Mouse (Mus musculus) colon, adult 2 months (tissue): ENCODE results near the gene Gm8764. TPM values are rescaled to one million over a fixed set of nuclear protein-coding genes. Genes with fewer than 3 reads are reported as not detected.

Experiments
- polyA plus RNA-seq: library from polyadenylated mRNA; depleted of rRNA; stranded (reverse); fragments of >200 nt; gene quantifications from 2 replicates; pipeline ENCODE4 v1.2.3, GENCODE M21; 2012; rRNA removed

The Gm8764 gene
- polyA plus RNA-seq: not detected in 2 replicates

GRCm38 (mm10) chr10:104159706-104160105 lies at the start of gene Gm8764:
Gene Gm8764 (plus strand): TSS chr10:104160006.

GRCm38 (mm10) chr10:104142687-104143086 lies 17.1 kb upstream of the Gm8764 start, which contains the start of gene Gm21293:
Gene Gm21293 (plus strand): TSS chr10:104142987.

GRCm38 (mm10) chr10:104151197-104151596 lies 8.6 kb upstream of the Gm8764 start, which contains the start of gene Gm6763:
Gene Gm6763 (plus strand): TSS chr10:104151497.

GRCm38 (mm10) chr10:104168215-104168614 lies 8.4 kb downstream of the Gm8764 start, which contains the start of gene Gm21304:
Gene Gm21304 (plus strand): TSS chr10:104168515.

GRCm38 (mm10) chr10:104176724-104177123 lies 16.9 kb downstream of the Gm8764 start, which contains the start of gene Gm21312:
Gene Gm21312 (plus strand): TSS chr10:104177024.

GRCm38 (mm10) chr10:104185233-104185632 lies 25.4 kb downstream of the Gm8764 start, which contains the start of gene Gm20765:
Gene Gm20765 (plus strand): TSS chr10:104185533.

GRCm38 (mm10) chr10:104193742-104194141 lies 33.9 kb downstream of the Gm8764 start, which contains the start of gene Gm4340:
Gene Gm4340 (plus strand): TSS chr10:104194042.

Other genes with a start within 250 kb of the Gm8764 start
- not detected in 2 replicates for gene Gm21293, start 17.0 kb upstream of the Gm8764 start, polyA plus RNA-seq
- not detected in 2 replicates for gene Gm6763, start 8.5 kb upstream of the Gm8764 start, polyA plus RNA-seq
- not detected in 2 replicates for gene Gm21304, start 8.5 kb downstream of the Gm8764 start, polyA plus RNA-seq
- gene Gm21312, start 17.0 kb downstream of the Gm8764 start, polyA plus RNA-seq: not detected in 2 replicates
- not detected in 2 replicates for gene Gm20765, start 25.5 kb downstream of the Gm8764 start, polyA plus RNA-seq
- not detected in 2 replicates for gene Gm4340, start 34.0 kb downstream of the Gm8764 start, polyA plus RNA-seq